Comparison of ENCODE assay signal across 8 mouse cellular contexts in the genomic region with DNA sequence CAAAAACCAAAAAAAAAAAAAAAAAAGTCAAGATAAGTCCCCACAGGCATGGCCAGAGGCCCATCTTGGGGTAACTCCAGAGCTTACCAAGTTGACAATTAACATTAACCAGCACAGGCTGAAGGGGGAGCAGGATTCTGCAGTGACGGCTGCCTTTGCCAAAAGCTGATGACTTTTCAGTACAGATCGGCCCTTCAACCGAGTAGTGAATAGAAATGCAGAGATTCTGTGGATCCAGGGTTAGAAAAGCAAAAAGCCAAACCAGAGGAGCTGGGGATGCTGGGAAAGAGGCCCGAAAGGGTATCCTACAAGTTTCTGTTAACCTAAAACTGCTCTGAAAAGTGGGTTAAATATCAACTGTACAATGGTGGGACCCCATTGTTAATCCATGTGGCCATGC. TPM values are rescaled to one million over a fixed set of nuclear protein-coding genes. Genes with fewer than 3 reads are reported as not detected.
DNase-seq lines count a peak whose midpoint lies in the region; ATAC-seq and TF ChIP-seq lines count a peak whose summit lies in the region.

No protein-coding gene starts in this region.

- H3K27me3 ChIP-seq in heart, embryonic 16.5 days (ENCODE audit: control insufficient read depth, insufficient read depth, low read length), result no peaks in the 10 kb centered on the region

- peak; percentile 59; the same call in 1 of the 2 replicates for ATAC-seq in heart, embryonic 16.5 days (replicated peaks; ENCODE audit: extremely low read depth, insufficient read depth, low FRiP score)

- H3K4me2 ChIP-seq in heart, embryonic 16.5 days (ENCODE audit: low read depth, low read length), result peak overlapping the region; percentile 71

- TF ChIP-seq POLR2A in brain, embryonic 14.5 days (IDR thresholded peaks at IDR 0.05; ENCODE audit: borderline replicate concordance, extremely low read depth, insufficient read depth, insufficient read length, poor library complexity, severe bottlenecking), result no peak

- H3K79me2 ChIP-seq in macrophage (ENCODE audit: inconsistent target), result no peaks in the 10 kb centered on the region

- no peaks in the 10 kb centered on the region for H3K9me3 ChIP-seq in heart, embryonic 16.5 days (replicated peaks; ENCODE audit: control insufficient read depth, low read length)

- H3K4me3 ChIP-seq in heart, embryonic 16.5 days (ENCODE audit: low read length), result peak overlapping the region; percentile 64
- peak overlapping the region; percentile 41 for H3K4me3 ChIP-seq in macrophage (ENCODE audit: inconsistent target)

- peak overlapping the region; percentile 81 for H3K9ac ChIP-seq in heart, embryonic 16.5 days (ENCODE audit: low read length)

- DNase-seq in cerebellum, postnatal 10 days, result peak; percentile 38 to 42
- DNase-seq in cerebellum, postnatal 14 days, result no peak
- DNase-seq in brain, embryonic 14.5 days (ENCODE audit: low read depth), result peak; percentile 46
- DNase-seq in kidney, postnatal 25 days, result peak; percentile 69 to 77
- DNase-seq in thymus, postnatal 25 days, result no peak
- DNase-seq in thymus, postnatal 10 days (ENCODE audit: low spot score in 2 of 2), result no peak

- no peak for TF ChIP-seq CTCF in brain, embryonic 14.5 days (IDR thresholded peaks at IDR 0.05; ENCODE audit: borderline replicate concordance, extremely low read depth, insufficient read depth, insufficient read length)

- H3K27ac ChIP-seq in heart, embryonic 16.5 days (ENCODE audit: low read length), result peak overlapping the region; percentile 98
- 0 out of 2 replicates have a peak overlapping the region, but pooled peaks have one; percentile 21 for H3K27ac ChIP-seq in macrophage

- H3K36me3 ChIP-seq in heart, embryonic 16.5 days (ENCODE audit: control insufficient read depth, insufficient read depth), result no peaks in the 10 kb centered on the region
- H3K36me3 ChIP-seq in macrophage (ENCODE audit: inconsistent target), result no peaks in the 10 kb centered on the region

- WGBS in heart, embryonic 16.5 days, result 12% methylated on average over 4 of the region's 4 CpGs
- WGBS in macrophage (ENCODE audit: missing documents), result 47% methylated on average over 4 of the region's 4 CpGs

- H3K4me1 ChIP-seq in heart, embryonic 16.5 days (ENCODE audit: control insufficient read depth, insufficient read depth, low read length), result peaks cover 13% of the 10 kb centered on the region

RNA-seq across cellular contexts. Expression of gene Skor1, which starts 40.2 kb away (rescaled TPM):
- polyA plus RNA-seq in brain, embryonic 14.5 days (2012; rRNA removed), result 3.7 and 16.7 TPM in 2 replicates
- not detected in 2 replicates for polyA plus RNA-seq in heart, embryonic 16.5 days (2015; fragmentation: Nextera tagmentation; extraction: Ambion mirVana)
- under 1 TPM in 1 of 26 experiments, not detected in 25; 0.17 TPM for total RNA-seq in macrophage (2018; cell fraction: chromatin; rRNA removed)
- under 1 TPM in 1 of 26 experiments, not detected in 25; 0.05 TPM for total RNA-seq in macrophage (2018; cell fraction: cytosol; rRNA removed)
- total RNA-seq in macrophage (2018; cell fraction: nucleus; rRNA removed), result under 1 TPM in 2 of 26 experiments, not detected in 24; 0.10 to 0.24 TPM
- 0.04 TPM in 1 of 3 replicates, not detected in the others for polyA plus RNA-seq in macrophage (2018)

Comparison
In these comparisons a context has a peak if more than half of its experiments do, and no peak if none do; other contexts are left out.
1. DNase-seq: peak in cerebellum, postnatal 10 days (2 of 2), brain, embryonic 14.5 days (single experiment) and kidney, postnatal 25 days (2 of 2); none in cerebellum, postnatal 14 days (0 of 2), thymus, postnatal 25 days (single experiment) and thymus, postnatal 10 days (0 of 2).